Mouse (Mus musculus) small intestine, adult 2 months (tissue): ENCODE results near the gene Nfib. TPM values are rescaled to one million over a fixed set of nuclear protein-coding genes. Genes with fewer than 3 reads are reported as not detected.

Source experiments
- H3K27ac ChIP-seq: fragments of 200-500 bp; 2 replicates; pipeline ENCODE4 v1.5.1; 2012; ENCODE audit warnings: low read depth, low read length, control low read depth, inconsistent platforms; ENCODE audit not compliant: insufficient read depth
- H3K27me3 ChIP-seq: fragments of 200-500 bp; 2 replicates; pipeline ENCODE4 v1.6.1; 2012; ENCODE audit warnings: mild to moderate bottlenecking, moderate library complexity, low read length, inconsistent platforms; ENCODE audit not compliant: control insufficient read depth, insufficient read depth
- H3K36me3 ChIP-seq: fragments of 200-500 bp; 2 replicates; pipeline ENCODE4 v1.6.1; 2012; ENCODE audit warnings: mild to moderate bottlenecking, low read length, control low read depth, inconsistent platforms; ENCODE audit not compliant: control insufficient read depth, insufficient read depth
- H3K4me1 ChIP-seq: fragments of 200-500 bp; 2 replicates; pipeline ENCODE4 v1.6.1; 2012; ENCODE audit warnings: low read length, inconsistent platforms, mixed read lengths; ENCODE audit not compliant: control insufficient read depth, insufficient read depth, insufficient read length
- H3K4me3 ChIP-seq: fragments of 200-500 bp; 2 replicates; pipeline ENCODE4 v1.5.1; 2012; ENCODE audit warnings: low read depth, mild to moderate bottlenecking, control low read depth, inconsistent platforms, low read length, moderate library complexity
- CTCF ChIP-seq: fragments of 200-500 bp; IDR thresholded peaks from 2 replicates; pipeline ENCODE4 v1.5.1; 2012; ENCODE audit warnings: low read depth, mild to moderate bottlenecking, control low read depth, inconsistent platforms, low read length, moderate library complexity, mixed read lengths; ENCODE audit not compliant: insufficient replicate concordance, insufficient read length; ENCODE audit errors: extremely low read depth
- POLR2A ChIP-seq: fragments of 200-500 bp; IDR thresholded peaks from 2 replicates; pipeline ENCODE4 v1.6.1; 2012; ENCODE audit warnings: low read depth, mild to moderate bottlenecking, control low read depth, inconsistent platforms, low read length, moderate library complexity
- WGBS: fragments of 180-500 bp; shearing (Covaris S2); methylation state at CpG from one replicate; pipeline ENCODE4 v1.1.7; 2018; 5-methylcytosine and 5-hydroxymethylcytosine counted together
- polyA plus RNA-seq: library from polyadenylated mRNA; depleted of rRNA; stranded (reverse); fragments of >200 nt; gene quantifications from 2 replicates; pipeline ENCODE4 v1.2.3, GENCODE M21; 2012

Gene Nfib
- polyA plus RNA-seq, 1 experiment = 4.7 TPM

- Histone ChIP-seq H3K27ac (no peak overlapping the region), H3K4me1 (no peaks in the 10 kb centered on the region), H3K27me3 (no peaks in the 10 kb centered on the region), H3K4me3 (no peak overlapping the region), H3K36me3 (peaks cover 9% of the 10 kb centered on the region)
- TF ChIP-seq POLR2A (no peak), CTCF (no peak)
- WGBS = 19% methylated on average over 4 of the region's 4 CpGs
These were observed 360.8 kb downstream of the Nfib start for GRCm38 (mm10) chr4:82344787-82345186.

- Histone ChIP-seq H3K4me3 (no peak overlapping the region), H3K36me3 (peaks cover 8% of the 10 kb centered on the region), H3K27me3 (no peaks in the 10 kb centered on the region), H3K4me1 (no peaks in the 10 kb centered on the region), H3K27ac (no peak overlapping the region)
- WGBS = 84% methylated on average over 6 of the region's 6 CpGs
- TF ChIP-seq CTCF (no peak), POLR2A (no peak)
These were observed 361.3 kb downstream of the Nfib start for GRCm38 (mm10) chr4:82344224-82344623.

GRCm38 (mm10) chr4:82338930-82339329 is 366.6 kb downstream of the Nfib start:
- no peak for TF ChIP-seq POLR2A
- TF ChIP-seq CTCF = no peak
- H3K4me1 ChIP-seq = no peaks in the 10 kb centered on the region
- H3K27me3 ChIP-seq = no peaks in the 10 kb centered on the region
- no peak overlapping the region for H3K4me3 ChIP-seq
- whole genome bisulfite sequencing = 84% methylated on average over 6 of the region's 6 CpGs
- 0 out of 2 replicates have a peak, but pooled peaks cover 2% of the 10 kb centered on the region for H3K36me3 ChIP-seq
- H3K27ac ChIP-seq = no peak overlapping the region

- H3K36me3 ChIP-seq = 0 out of 2 replicates have a peak, but pooled peaks cover 2% of the 10 kb centered on the region
- H3K4me1 ChIP-seq = no peaks in the 10 kb centered on the region
- H3K4me3 ChIP-seq = no peak overlapping the region
- no peak overlapping the region for H3K27ac ChIP-seq
- TF ChIP-seq POLR2A = no peak
- TF ChIP-seq CTCF = no peak
- no peaks in the 10 kb centered on the region for H3K27me3 ChIP-seq
- 31% methylated on average over 3 of the region's 3 CpGs for WGBS
These were observed 367.1 kb downstream of the Nfib start for GRCm38 (mm10) chr4:82338481-82338880.

- TF ChIP-seq POLR2A = no peak
- no peak for TF ChIP-seq CTCF
- Histone ChIP-seq H3K27ac (no peak overlapping the region), H3K4me3 (no peak overlapping the region), H3K27me3 (no peaks in the 10 kb centered on the region), H3K36me3 (0 out of 2 replicates have a peak, but pooled peaks cover 2% of the 10 kb centered on the region), H3K4me1 (no peaks in the 10 kb centered on the region)
- WGBS = 86% methylated on average over 11 of the region's 11 CpGs
These were observed 368.6 kb downstream of the Nfib start for GRCm38 (mm10) chr4:82336951-82337381.

- 93% methylated on average over 4 of the region's 4 CpGs for WGBS
- no peak overlapping the region for H3K27ac ChIP-seq
- H3K4me1 ChIP-seq = no peaks in the 10 kb centered on the region
- no peaks in the 10 kb centered on the region for H3K27me3 ChIP-seq
- H3K4me3 ChIP-seq = no peak overlapping the region
- TF ChIP-seq POLR2A (no peak), CTCF (no peak)
- H3K36me3 ChIP-seq = peaks cover 2% of the 10 kb centered on the region; the same call in 1 of the 2 replicates
These were observed 370.2 kb downstream of the Nfib start for GRCm38 (mm10) chr4:82335266-82335865.

- no peak overlapping the region for H3K4me3 ChIP-seq
- WGBS = 92% methylated on average over 3 of the region's 3 CpGs
- no peaks in the 10 kb centered on the region for H3K4me1 ChIP-seq
- H3K27ac ChIP-seq = no peak overlapping the region
- H3K27me3 ChIP-seq = no peaks in the 10 kb centered on the region
- peaks cover 9% of the 10 kb centered on the region for H3K36me3 ChIP-seq
- TF ChIP-seq POLR2A (no peak), CTCF (no peak)
These were observed 372.1 kb downstream of the Nfib start for GRCm38 (mm10) chr4:82333413-82333812.
